Mouse (Mus musculus) kidney, postnatal 10 days (tissue): ENCODE results near the gene Ankrd13d.

Experiments
- DNase-seq: peaks from one replicate; pipeline ENCODE4 v3.0.0; 2021; ENCODE audit warnings: mixed read lengths

Ankrd13d gene

GRCm38 (mm10) chr19:4300852-4301734 lies 18.2 kb upstream of the Ankrd13d start:
- no peak for DNase-seq

DNA sequence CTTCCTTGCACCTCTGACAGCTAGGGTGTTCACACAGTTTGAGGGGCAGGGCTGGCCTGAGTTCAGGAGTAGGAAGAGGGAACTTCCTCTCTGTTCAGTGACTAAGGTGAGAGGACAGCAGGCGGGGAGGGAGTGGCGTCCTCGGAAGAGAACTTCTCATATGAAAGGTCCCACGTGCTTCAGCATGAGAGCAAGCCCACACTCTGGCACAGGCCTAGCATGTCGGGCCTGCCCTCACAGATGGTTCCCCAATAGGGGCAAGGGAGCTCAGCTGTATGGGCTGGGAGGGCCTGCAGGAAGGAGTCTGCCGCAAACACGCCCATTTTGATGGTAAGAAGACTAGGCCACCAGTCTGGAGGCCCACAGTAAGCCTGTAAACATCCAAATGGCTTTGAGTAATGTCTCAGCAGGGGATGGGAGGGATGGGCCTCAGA lies 17.4 kb upstream of the Ankrd13d start:
- DNase-seq = no peak

- DNase-seq = no peak
These were observed 16.8 kb upstream of the Ankrd13d start for GRCm38 (mm10) chr19:4299574-4300270.

DNA sequence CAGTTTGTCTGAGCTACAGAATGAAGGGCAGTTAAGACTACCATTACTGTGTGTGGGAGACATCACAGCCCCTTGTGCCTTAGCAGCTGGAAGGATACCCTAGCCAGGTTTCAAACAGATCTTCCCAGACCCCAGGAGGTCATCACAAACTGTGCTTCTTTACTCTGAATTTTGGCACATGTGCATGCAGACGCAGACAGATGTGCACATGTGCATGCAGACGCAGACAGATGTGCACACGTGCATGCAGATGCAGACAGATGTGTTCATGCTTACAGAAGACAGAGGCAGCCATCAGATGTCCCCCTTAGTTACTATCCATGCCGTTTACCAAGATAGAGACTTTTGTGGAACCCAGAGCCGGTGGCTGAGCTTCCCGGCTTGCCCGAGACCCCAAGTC lies 16.2 kb upstream of the Ankrd13d start:
- DNase-seq = no peak

DNA sequence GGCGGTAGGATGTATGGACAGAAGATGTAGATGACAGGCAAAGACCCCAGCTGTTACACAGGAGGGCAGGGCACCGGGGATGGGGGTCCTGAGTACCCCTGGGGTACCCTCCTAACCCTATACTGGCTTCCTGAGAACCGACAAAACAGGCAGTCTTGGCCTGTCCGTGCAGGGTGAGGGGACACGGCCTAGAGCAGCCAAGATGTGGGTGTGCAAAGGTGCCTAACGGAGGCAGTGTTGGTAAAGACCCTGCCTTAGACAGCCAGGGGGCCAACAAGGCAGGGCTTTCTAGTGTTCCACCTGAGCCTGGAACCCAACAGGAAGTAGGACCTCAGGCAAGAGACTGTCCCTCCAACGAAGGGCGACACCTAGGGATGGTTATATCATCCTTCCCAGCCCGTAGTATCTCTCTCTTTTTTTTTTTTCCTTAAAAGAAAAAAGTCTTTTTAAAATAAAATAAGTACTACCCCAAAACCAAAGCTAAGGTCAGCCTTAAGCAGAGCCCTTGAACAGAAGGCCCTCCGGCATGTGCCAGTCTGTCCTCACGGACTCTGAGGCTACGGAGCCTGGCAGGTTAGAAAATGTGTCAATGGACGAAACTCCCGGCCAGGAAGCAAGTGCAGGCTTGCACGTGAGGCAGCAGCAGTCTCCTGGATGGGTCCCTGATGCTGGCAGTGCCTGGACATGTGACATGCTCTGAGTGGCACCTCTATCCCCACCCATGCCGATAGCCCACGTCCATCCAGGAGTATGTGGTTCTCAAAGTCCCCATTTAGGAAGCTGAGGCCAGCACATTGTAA lies 15.6 kb upstream of the Ankrd13d start:
- DNase-seq = no peak

DNA sequence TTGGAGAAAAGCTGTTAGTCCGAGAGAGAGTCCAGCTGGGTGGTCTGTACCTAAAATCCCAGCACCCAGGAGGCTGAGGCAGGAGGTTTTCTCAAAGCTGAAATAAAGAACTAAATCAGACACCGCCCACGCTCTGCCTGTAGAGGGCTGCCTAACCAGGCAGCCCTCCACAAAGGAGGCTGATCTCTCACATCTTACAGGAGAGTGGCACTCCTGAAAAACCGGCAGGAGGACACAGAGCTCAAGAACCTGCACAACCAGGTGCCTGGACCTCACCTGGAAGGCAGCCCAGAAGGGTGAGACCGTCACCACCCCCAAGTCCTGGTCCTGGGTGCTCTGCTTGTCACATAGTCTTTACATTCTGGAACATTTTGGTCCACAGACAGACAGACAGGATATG lies 14.9 kb upstream of the Ankrd13d start:
- DNase-seq = no peak

GRCm38 (mm10) chr19:4296611-4297010 lies 13.7 kb upstream of the Ankrd13d start:
- no peak for DNase-seq

DNA sequence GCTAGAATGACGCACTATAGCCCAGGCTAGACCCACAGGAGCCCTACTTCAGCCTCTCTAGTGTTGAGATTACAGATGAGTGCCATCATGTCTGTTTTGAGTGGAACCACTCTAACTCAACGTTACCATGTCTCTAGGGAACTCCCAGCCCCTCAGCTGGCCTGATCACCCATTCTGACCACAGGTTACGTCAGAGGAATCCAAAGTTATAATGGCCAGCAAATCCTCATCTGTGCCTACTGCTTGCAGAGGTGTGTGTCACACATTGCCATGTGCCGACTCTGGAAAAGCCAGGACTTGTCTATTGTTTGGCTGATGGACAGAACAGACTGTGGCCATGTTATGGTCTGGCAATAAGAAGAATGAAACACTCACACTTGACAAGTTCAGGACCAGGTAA lies 12.5 kb upstream of the Ankrd13d start:
- no peak for DNase-seq

DNA sequence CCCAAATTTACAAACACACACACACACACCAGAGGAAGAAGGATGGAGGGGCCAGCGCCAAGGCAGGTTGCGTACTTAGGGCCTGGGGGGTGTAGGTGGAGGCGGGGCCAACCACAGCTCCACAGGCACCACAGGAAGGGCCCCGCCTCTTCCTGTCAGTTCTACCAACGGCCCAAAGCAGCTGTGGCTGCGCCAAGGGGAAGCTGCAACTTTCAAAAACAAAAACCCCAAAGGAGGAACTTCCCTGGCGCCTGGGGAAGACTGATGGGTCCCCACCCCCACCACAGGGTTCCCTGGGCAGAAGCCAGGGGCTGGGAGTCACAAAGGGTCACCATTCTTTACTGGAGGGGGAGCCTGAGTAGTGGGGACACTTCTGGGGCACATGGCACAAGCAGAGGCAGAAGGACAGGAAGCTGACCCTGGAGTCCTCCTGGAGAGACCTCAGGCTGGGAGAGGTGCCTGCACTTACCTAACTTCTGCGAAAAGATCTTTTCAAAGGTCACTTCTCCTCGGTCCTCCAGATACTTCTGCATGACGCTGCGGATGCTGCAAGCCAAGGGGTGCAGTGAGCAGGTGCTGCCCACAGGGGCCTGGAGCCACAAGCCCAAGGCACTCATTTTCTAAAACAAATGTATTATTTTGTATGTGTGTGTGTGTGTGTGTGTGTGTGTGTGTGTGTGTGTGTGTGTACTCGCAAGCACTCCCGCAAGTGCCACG lies 11.6 kb upstream of the Ankrd13d start:
- peak; percentile 77 for DNase-seq

GRCm38 (mm10) chr19:4291161-4291560 lies 8.2 kb upstream of the Ankrd13d start:
- DNase-seq = no peak

DNA sequence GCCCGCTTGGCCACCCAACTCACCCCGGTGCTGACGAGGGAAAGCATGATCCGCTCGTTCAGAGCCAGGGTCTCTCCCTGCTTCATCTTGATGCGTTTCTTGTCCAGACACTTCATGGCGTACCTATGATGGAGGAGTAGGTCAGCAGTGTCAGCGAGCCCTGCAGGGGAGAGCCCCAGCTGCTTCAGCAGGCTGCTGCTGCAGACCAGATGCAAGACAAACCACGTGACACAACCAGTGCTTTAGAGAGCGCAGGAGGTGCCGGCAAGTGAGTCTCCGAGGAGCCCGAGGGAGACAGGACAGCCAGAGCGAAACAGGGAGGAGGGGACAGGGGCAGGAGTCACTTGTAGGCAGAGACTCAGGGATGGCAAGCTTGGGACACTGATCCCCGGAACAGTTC lies 7.8 kb upstream of the Ankrd13d start:
- DNase-seq = no peak

- no peak for DNase-seq
These were observed 716 bp upstream of the Ankrd13d start for GRCm38 (mm10) chr19:4283653-4284052.

- no peak for DNase-seq
These were observed 2.5 kb downstream of the Ankrd13d start for GRCm38 (mm10) chr19:4280425-4280824.

- DNase-seq = no peak
These were observed 3.5 kb downstream of the Ankrd13d start for GRCm38 (mm10) chr19:4279487-4279886.

DNA sequence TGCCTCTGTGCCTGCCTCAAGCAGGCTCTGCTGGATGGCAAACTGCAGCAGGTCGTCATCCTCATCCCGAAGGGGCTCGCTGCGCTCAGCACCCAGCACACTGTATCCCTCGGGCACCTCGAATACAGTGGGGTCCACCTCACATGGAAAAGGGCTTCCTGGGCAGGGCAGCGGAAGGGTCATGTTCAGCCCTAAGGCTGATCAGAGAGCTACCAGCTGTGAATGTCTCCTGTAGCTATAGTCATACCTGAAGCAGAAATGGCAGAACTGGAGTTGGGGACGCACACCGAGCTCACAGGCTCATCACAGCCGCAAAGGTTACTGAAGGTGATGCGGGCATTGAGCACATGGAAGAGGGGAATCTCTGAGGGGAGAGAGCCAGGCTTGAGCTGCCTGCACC lies 12.0 kb downstream of the Ankrd13d start:
- no peak for DNase-seq

DNA sequence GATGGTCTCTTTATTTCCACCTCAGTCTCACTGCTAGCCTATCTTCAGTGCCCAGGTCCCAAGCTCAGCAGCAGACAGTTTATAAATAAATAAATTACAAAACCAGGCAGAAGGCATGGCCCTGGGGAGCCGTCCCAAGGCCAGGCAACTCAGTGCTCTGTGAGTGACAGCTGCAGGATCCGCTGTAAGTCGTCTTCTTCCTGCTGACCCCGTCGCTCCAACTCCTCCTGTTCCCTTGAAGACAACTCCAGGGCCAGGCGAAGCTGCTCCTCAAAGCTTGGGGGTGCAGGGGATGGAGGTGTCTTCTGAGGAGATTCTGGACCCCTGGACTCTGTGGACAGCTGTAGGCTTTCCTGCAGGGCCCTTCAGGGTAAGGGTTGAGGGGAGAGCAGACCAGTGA lies 12.8 kb downstream of the Ankrd13d start:
- no peak for DNase-seq

DNA sequence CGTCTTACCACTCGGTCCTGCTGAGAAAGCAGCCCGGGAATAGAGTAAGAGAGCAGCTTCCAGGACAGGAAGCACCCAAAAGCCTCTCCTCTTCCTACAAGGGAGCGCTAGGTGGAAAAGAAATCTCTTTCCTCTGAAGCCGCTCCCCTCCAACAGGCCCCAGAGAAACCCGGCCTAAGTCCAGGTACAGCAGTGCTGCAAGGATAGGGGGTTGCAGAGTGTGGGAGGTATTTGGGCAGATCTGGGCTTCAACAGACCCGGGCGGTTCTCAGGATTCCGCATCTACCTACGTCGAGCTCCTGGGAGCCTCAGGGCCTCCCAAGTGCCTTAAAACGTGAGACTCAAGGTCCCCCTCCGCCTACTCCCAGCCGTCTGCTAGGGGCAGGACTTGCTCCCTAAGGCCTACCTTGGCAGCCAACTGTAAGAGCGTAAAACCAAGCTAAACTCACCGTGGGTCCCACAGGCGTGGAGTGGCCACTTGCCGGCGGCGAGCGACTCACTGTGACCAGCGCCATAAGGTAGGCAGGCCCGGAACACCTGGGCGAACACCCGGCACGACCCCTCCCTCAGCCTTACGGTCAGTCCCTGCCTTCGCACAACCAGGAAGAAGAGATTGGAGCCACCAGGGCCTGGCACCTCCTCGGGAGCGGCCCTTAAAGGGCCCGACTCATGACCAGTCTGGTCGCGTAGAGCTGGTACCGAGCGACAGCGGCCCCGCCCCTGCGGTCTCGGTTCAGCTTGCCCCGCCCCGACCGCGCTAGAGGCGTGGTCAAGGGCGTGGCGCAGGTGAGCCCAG lies 14.2 kb downstream of the Ankrd13d start, which contains the start of gene Ssh3:
Gene Ssh3 (minus strand): TSS at position 615 of the 796 bp plus-strand sequence.
- peak; percentile 89 for DNase-seq

DNA sequence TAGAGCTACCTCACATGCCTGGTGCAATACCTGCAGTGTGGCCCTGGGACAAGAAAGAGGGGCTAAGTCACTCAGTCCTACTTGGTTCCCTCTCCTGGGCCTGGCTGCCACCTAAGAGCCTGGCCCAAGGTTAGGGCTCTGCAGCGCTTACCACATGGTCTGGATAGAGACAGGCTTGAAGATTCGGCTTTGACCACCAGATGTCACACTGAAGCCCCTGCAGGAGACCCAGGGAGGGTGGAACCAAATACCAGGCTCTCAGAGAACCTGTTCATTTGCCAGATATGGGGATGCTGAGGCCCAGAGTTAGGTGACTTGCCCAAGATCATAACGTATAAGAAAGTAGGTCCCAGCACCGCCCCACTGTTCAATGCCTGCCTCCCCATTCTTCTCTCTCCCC lies 17.0 kb downstream of the Ankrd13d start:
- DNase-seq = no peak

GRCm38 (mm10) chr19:4264171-4264780 lies 18.7 kb downstream of the Ankrd13d start:
- no peak for DNase-seq

DNA sequence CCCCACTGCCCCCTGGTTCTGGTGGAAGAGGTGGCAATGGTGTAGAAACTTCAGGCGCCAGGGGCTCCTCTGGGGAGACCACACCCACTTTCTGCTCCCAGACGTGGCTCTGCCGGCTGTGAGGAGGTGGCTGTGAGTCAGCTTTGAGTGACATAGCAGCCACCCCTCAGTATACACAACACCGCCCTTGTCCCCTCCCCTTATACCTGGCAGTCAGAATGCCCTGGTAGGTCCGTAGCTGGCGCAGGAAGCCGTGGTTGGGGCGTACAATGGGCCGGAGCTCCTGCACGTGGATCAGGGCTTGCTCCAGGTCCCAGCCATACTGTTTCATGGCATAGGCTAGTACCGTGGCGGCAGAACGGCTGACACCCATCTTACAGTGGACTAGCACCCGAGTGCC lies 19.2 kb downstream of the Ankrd13d start:
- no peak for DNase-seq

DNA sequence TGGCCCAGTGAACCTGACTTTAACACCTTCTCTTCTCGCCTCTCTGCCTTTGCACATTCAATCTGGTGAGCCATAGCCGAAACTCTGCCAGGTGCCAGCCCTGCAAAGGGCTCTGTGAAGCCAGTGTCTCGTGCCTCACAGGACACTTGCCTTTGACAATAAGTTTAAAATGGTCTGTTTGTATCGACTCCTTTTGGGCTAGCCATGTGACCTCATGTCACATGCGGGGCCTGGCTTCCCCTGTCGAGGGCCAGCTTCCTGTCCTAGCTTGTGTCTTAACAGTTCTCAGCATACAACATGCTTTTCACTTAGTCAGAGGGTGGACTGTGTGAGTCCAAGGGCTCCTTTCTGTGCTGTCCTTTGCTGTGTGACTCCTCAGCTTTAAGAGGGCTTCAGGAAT lies 20.2 kb downstream of the Ankrd13d start:
- DNase-seq = no peak
